Mouse (Mus musculus): ENCODE results near the gene Add3.

Add3 gene

GRCm38 (mm10) chr19:53130399-53131175 is 9.7 kb upstream of the Add3 start:
- DNase-seq (ENCODE audit: extremely low spot score): no peak

DNA sequence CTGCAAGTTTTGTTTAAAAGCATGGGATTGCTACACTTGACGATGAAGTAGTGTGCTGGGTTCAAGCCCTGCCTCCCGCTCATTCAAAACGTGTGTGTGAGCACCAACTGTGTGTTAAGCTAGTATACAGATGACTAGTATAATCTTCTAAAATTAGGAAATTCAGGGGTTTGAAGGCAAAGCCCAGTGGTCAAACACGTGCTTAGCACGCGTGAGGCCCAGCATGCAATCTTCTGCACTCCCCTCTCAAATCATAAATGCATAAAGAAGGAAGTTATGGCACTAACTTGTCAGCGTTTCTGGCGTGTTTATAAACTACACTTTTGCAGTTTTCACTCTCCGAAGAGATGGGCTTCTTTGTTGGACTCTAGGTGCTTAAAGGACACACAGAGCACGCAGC is 7.8 kb upstream of the Add3 start:
- no peak for DNase-seq (ENCODE audit: extremely low spot score)

DNA sequence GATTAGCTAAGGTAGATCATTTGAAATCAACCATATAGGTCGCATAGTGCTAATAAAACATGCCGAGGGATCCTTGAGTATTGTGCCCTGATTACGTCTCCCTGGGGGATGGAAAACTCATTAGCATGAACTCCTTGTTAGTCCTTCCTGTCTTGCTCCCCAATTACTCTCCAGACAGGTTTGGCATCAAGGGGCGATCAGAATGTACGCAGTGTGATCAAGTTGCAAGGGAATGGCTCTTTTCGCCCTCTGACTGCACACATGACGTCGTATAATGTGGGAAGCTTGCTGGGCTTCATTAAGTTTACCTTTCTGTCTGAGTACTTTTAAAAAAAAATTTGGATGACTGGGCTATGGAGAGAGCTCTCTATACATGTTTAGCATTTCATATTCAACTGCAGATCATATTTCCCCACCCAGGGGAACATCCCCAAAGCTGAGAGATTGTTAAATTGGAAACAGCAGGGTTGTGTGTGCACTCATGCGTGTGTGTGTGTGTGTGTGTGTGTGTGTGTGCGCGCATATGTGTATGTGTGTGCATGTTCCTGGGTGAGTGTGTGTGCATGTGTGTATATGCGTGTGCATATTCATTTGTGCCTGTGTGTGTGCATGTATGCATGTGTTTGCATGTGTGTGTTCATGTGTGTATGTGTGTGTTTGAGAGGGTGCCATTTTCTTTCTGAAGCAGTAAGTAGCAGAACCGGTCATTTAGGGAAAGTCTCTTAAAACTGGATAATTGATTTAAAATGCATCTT is 3.7 kb upstream of the Add3 start:
- DNase-seq (ENCODE audit: extremely low spot score): no peak

DNA sequence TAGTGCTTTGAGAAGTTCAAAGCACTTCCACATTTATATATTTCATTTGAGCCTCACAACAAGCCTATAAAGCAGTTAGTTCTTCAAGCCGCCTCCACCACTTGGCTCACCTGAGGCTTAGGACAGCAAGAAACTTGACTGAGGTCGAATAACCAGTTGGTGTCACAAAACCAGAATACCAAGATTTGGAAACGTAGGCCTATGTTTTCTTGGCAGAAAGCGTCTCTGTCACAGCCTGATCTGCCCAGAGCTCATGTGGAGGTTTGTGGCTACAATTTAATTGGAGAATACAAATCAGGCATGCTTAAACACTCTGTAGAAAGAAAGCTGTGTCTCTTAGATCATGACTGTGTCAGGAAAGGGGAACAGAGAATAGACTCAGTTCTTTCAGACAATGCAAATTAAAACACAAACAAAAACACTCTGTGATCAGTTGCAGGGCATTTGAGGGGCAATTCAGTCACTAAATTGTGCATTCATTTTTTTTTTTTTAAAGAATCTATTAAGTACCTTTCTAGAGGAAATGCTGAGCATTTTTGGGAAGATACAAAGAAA is 3.0 kb upstream of the Add3 start:
- DNase-seq (ENCODE audit: extremely low spot score): no peak

GRCm38 (mm10) chr19:53140804-53141250 is 584 bp downstream of the Add3 start:
- DNase-seq (ENCODE audit: extremely low spot score): no peak

DNA sequence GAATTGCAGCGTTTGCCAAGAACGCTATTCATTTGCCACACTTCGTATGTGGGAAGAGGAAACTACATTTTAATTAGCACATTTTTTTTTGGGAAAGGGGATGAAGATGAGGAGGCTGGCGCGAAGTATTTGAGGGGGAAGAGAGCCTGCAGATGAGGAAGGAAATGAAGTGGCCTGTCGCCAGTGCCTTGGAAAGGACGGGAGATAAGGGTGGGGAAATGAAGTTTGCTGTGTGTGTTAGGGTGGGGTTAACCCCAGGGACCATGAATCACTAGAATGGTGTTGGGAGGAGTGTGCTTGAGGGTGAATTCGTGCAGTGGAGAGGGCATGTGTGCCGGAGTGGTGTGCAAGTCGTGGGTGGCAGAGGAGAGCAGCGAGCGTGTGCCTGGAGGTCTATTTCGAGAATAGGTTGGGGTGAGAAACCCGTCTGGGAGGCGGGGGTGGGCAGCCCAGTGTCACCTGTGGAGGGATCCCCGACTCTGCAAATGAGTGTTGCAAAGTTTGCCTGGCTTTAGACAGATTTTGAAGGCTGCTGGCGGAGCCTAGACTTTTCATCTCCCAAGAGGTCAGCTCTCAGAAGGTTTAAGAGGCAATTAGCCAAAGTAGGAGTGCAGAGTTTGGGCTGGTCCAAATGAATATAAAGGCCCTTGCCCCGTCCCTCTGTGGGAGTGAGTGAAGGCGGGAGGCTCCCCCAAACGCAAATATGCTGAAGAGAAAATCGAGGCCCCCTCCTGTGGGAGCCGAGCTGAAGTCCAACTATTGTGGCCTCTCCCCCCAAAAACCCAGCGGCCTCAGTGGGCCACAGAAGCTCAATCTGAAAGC is 1.2 kb downstream of the Add3 start:
- DNase-seq (ENCODE audit: extremely low spot score): peak; percentile 54

- DNase-seq (ENCODE audit: extremely low spot score): peak; percentile 100
Observed at GRCm38 (mm10) chr19:53142190-53143107, 2.2 kb downstream of the Add3 start.

DNA sequence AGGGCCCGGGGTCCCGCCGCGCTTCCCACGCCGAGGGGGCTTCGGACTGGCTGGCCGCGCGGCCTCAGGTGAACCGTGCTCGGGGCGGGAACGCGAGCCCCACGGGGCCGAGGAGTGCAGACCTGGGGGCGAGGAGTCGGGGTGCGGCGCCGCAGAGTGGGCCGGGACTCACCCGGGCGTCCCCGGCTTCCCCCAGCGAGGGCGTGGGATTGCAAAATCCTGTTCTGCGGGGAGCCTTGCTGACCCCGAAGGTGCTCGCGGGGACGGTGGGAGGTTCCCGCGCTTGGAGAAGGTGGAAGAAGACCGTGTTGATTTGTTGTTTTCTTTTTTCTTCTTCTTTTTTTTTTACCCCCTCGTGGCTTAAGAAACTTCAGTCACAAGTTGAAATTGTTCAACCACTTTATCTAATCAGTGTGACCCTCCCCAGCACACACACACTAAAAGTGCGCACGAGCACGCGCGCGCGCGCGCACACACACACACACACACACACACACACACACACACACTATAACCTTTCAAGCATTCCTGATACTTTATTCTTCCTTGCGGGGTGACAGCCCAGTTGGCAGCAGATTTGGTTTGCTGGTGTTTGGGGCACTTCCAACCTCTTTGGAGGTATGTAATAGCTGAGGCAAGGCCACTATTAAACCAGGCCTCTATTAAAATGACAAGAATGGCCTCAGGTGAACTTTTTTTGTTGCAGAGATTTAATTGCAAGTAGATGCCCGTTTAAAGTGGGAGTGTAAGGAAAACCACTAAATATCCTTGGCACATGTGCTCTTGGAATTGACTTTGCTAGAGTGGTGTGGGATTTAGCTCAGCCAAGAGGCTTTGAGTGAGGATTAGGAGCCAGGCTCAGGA is 3.1 kb downstream of the Add3 start:
- peak; percentile 44 for DNase-seq (ENCODE audit: extremely low spot score)

- no peak for DNase-seq (ENCODE audit: extremely low spot score)
Observed at GRCm38 (mm10) chr19:53145075-53145474, 4.8 kb downstream of the Add3 start.

DNA sequence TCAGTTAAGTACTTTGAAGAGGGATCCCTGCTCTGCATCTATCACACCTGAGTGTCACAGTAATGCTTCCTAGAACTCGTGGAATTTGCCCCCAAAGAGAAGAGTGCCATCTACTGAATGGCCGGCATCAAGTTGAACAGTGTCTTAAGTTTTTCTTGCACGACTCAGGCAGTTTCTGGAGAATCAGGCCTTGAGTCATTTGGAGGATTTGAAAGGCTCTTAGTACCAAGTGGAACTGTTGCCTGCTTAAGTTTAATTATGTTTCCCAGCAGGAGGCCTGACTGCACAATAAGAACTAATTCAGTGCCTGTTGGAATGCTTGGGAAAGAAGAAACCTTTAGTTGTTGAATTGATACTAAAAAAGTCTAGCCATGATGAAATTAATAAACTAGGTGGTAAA is 9.1 kb downstream of the Add3 start:
- peak; percentile 6 for DNase-seq (ENCODE audit: extremely low spot score)

- no peak for DNase-seq (ENCODE audit: extremely low spot score)
Observed at GRCm38 (mm10) chr19:53152451-53152850, 12.2 kb downstream of the Add3 start.

- DNase-seq (ENCODE audit: extremely low spot score): no peak
Observed at GRCm38 (mm10) chr19:53153096-53153495, 12.9 kb downstream of the Add3 start.

DNA sequence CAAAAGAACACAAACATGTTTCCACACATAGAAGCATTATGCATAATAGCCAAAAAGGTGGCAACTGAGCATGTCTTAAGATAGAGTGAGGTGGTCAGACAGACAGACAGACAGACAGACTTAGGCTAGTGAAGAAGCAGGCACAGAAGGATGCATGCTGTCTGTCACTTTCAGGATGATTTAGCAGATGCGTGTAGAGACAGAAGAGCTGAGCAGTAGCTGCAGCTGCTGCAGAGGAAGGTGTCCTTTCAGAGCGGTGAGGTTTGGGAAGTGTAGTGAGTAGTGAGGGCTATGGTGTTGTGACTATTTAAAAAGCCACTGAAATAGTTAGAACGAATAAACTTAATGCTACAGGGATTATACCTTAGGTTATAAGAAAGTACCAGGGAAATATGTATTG is 13.9 kb downstream of the Add3 start:
- no peak for DNase-seq (ENCODE audit: extremely low spot score)

GRCm38 (mm10) chr19:53156361-53156760 is 16.1 kb downstream of the Add3 start:
- no peak for DNase-seq (ENCODE audit: extremely low spot score)

- no peak for DNase-seq (ENCODE audit: extremely low spot score)
Observed at GRCm38 (mm10) chr19:53157176-53157575, 16.9 kb downstream of the Add3 start.

DNA sequence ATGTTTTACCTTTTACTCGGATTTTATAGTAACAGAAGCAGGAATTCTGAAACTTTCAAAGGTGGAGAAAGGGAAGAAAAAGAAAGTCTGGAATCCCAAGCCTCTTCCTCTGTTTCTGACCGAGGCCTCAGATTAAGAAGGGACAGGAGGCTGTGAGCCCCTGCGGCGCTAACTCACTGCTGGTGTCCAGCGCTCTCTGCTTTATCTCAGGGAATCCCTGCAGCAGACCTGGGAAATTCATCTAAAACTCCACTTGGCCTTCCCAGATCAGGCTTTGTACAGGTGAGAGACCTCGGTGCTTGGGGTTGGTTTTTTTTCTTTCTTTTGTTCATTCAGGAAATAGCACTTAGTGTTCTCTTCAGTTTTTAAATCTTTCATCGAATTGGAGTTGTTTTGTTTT is 19.1 kb downstream of the Add3 start:
- no peak for DNase-seq (ENCODE audit: extremely low spot score)

GRCm38 (mm10) chr19:53162927-53163326 is 22.7 kb downstream of the Add3 start:
- no peak for DNase-seq (ENCODE audit: extremely low spot score)

GRCm38 (mm10) chr19:53164645-53165044 is 24.4 kb downstream of the Add3 start:
- no peak for DNase-seq (ENCODE audit: extremely low spot score)

DNA sequence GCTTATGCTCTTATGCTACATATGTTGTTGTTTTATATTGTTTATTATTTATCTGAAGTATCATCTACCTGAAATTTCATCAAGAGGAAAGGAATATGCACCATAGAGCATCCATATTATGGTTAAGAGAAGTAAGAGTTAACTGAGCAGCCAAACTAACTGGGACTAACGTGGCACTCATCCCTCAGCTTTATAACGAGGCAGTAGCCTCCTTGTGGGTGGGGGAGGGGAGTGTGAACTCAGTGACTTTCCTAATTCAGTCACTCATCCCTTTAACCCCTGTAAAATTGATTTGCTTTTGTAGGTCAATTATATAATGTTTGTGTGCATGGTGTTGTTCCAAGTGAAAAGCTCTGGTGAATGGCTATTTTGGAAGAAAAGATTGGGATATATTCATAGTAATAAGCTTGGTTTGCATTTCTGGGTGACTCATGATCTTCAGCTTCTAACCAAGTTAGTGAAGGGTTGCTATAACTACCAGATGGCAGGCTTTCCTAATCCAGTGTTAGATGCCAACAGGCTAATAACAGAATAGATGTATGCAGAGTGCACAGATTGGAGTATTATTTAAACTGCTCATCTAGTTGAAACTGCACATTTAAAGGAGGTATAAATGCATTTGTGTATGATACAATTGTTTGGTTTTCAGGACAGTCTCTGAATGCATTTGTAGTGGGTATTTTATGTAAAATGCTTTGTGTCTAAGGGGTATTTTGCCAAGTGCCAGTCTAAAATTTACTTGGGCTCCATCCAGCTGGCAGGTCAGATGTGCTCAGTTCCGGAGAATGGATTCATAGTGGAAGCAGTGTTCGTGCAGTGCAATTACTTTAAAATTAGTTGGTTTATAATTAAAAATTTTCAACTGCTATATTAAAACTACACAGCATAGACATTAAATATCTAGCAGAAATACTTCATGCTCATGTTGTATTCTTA is 25.3 kb downstream of the Add3 start:
- no peak for DNase-seq (ENCODE audit: extremely low spot score)

All from embryo, embryonic 9.5 days (tissue).